Mouse (Mus musculus): ENCODE measurements around the gene Gcgr.
"Not testable (repeated sequence)": the region's sequence is repeated elsewhere in the genome, so short reads cannot be mapped to it uniquely, and the experiment has no call there.

Gene Gcgr

DNA sequence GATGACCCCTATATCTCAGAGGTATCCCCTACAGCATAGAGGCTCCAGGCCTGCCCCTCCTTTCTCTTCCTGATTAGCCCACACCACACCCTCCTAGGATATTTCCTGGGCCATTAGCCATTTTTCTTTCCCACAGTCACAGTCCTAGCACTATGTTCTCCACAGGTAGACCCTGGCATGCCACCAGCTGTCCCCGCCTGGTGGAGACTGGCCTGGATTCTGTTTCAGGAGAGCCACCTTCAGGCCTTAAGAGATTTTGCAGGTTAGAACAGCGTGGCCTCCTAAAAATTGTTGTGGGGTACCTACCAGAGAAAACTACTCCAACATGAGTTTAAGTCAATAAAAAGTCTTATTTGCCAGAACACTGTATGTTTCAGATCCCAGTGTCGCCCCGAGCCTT lies 23.6 kb upstream of the Gcgr start:
- DNase-seq (ENCODE audit: low spot score): no peak

DNA sequence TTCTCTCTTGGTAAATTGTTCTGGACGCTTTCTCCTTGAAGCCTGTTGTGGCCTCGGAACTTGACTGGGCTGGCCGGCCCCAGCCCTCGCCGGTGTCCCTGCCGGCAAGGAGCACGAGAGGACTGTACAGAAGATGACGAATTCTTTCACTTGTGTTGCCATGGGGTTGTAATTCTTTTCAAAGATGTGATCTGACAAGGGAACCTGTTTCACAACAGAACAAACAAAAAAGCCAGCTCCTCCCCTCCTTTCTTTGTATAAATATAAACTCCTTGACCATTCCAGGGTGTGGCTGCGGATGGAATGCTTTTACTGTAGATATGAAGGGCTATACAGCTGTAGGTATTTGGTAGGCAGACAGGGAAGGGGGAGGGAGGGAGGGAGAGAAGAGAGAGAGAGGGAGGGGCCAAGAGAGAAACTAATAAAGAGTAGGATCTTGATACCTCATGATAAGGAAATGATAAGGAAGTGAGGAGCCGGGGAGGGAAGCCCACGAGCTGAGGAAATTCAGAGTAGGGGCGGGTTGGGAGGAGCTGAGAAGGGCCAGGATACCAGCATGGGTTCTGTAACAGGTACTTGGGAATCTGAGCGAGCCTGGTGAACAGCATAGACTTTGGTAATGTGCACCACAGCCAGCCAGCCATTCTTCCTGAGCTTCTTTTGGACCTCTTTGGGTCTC lies 22.7 kb upstream of the Gcgr start:
- no peak for DNase-seq (ENCODE audit: low spot score)

DNA sequence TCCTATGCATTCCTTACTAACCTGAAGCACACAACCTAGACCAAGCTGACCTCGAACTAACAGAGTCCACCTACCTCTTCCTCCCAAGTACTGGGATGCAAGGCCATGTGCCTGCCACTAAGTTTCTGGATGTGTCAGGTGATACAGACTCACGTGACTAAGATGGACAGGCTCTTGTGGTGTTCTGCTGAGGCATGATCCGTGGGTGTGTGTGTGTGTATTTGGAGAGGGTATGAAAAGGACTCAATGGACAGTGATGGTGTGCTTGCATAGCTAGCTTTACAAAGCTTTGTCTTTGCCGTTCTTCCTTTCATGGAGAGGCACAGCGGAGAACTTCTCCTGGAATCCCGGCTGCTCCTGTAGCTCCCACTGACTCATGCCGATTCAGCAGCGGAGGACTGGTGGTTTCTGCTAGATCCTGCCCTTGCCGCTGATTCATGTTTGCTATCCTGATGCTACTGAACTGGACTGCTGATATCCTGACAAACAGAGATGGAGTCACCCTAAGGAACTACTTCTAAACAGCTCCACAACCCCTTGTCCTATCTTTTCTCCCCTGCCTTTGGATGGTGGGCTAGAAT lies 22.1 kb upstream of the Gcgr start:
- DNase-seq (ENCODE audit: low spot score): no peak

DNA sequence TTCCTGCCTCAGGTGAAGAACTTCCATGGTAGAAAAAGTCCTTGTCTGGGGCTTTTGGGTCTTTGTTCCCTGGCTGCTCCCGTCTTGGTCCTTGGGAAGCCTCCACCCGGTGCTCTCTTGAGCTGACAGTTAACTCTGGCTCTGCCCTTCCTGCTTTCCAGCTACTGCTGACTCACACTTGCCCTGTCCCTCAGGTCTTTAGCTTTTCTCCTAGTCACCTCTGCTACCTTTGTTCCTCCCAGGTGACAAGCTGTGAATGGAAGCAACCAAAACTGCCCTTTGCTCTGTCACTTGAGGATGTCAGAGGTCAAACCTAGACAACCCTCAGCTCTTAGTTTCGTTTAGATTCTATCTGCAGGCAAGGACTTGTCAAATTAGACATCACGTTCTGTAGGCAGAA lies 20.6 kb upstream of the Gcgr start:
- DNase-seq (ENCODE audit: low spot score): no peak

DNA sequence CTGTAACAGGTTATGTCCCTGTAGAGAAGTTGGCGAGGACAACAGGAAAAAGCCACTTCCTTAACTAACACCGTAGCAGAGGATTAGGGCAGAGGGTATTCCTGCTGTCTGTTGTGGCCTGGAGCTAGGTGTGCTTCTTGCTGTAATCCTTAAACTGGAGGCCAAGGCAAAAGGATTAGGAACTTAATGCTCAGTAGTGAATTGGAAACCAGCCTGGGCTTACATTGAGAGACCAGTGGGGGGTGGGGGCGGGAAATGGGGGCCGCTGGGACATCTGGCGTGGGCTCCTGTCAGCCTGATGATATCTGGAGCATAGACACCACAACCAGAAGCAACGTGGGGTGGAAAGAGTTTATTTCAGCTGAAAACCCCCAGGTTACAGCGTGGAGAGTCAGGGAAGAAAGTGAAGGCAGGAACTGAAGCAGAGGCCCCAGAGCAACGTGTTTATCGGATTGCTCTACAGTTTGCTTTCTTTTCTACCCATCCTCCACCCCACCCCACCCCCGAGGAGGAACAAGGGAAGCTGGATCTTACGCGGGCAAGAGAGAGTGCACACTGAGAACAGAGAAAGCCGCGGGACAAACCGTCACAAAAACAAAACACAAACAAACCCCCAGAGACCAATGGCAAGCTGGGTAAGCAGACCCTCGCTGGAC lies 20.0 kb upstream of the Gcgr start:
- no peak for DNase-seq (ENCODE audit: low spot score)

DNA sequence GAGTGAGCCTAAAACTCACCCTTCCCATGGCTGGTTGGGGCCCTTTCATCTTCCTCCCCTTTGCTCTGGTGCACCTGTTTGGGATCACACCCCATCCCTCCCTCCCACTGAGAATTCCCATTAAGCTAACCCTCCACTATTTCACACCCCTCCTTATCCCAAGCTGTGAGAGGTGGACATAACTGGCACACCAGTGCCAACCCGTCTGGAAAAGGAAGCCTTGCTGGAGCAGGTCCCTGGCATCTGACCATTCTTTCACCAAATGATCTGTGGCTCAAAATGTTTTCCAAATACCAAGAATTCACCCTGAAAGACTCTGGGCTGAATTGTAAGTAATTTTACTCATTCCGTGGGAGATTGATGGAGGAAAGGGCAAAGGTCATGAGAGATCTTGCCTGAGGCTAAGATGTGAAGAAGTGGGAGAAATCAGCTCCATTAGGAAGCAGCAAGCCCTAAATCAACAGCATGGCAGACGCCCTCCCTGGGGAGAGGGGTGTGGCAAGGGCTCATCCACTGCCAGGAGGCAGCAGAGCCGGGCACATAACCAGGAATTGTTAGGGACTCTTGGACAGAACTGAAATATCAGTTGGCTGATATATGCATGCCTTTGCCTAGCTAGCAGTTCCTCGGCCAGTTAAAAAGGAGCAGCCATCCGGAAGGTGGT lies 17.6 kb upstream of the Gcgr start:
- DNase-seq (ENCODE audit: low spot score): no peak

DNA sequence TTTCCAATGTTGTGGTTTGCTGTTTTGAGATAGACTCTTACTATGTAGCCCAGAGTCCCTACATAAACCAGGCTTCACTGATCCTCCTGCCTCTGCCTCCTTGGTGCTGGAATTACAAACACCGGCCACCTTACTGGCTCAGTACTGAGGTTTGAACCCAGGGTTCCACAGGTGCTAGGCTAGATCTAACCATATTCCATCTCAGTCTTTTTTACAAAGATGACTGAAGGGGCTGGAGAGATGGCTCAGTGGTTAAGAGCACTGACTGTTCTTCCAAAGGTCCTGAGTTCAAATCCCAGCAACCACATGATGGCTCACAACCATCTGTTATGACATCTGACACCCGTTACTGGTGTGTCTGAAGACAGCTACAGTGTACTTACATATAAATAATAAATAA lies 16.2 kb upstream of the Gcgr start:
- not testable (repeated sequence) for DNase-seq (ENCODE audit: low spot score)

DNA sequence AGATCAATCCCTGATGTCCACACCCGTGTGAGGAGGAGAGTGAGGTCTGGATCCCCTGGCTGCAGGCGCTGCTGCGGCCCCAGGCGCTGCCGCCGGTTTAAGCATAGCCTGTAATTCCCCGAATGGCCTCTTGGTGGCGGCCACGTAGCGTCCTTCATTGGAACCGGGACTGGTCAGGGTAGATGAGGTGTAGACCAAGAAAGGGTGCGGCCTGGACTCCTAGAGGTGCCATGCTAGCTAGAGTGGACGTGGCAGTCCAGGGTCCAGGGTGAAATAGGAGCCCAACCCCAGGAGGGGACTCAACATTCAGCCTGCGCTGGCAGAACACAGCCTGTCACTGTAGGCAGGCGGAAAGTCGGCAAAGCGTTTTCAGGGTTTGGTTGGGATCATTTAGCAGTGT lies 14.9 kb upstream of the Gcgr start:
- peak; percentile 88 for DNase-seq (ENCODE audit: low spot score)

DNA sequence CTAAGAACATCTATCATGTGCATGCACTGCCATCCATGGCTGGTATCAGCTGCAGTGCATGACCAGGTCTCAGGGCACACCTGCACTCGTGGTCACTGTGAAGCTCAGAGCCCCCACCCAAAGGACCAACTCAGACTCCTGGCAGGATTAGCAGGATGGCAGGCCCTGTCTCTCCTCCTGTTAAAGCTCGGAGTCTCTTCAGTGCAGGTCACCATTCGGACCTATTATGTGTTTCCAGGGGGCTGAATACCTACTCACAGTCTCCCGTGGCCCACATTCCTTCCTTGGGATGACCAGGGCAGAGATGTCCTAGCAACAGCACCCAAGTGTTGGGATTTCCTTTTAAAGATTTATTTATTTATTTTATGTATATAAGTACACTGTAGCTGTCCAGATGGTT lies 13.4 kb upstream of the Gcgr start:
- DNase-seq (ENCODE audit: low spot score): no peak

DNA sequence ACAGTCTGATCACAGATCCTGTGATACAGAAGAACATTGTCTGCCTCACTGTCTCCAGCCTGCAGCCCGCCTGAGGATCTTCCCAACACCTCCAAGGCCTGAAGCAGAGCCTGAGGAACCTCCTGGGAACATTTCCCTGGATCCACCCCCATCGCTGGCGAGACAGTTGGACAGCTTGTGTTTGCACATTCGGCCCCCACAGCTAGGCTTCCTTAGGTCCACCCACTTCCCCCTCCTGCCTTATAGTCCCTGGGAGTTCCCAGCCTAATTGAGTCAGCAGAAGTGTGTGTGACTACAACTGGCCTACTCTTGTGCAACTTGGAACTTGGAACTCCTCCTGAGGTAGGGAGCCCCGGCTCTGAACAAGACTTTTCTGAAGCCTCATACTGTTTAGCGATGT lies 12.5 kb upstream of the Gcgr start:
- DNase-seq (ENCODE audit: low spot score): no peak

DNA sequence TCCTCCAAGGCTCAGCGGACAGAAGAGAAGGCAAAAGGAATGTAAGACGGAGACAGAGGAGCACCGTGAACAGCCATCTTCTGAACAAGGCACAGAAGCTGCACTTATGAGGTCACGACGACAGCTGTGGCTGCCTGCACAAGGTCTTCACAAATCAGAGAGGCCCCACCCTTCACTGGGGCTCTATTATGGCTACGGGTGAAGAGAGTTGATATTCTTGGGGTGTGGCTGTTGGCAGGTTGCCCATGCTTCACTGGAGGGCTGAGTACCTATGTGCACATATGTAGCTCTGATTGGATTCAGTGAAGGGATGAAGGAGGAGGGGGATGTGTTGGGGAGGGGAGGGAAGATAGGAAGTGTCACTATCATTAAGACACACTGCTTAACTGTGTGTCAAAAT lies 11.9 kb upstream of the Gcgr start:
- no peak for DNase-seq (ENCODE audit: low spot score)

DNA sequence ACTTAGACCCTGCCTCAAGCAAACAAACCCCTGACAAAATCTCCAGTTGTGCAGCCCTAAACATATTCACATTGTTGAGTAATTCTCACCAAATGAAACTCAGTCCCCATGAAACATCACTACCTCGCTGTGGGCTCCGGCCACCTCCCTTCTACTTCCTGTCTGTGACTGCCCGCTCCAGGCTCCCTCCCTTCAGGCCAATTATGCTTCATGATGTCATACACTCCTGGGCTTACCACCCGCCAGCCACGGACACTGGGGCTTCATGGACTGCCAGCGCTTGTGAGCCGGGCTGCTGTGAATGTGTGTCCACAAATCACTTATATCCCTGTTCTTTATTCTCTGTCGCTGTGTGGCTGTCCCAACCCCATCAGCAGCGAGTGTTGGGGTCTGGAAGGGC lies 10.8 kb upstream of the Gcgr start:
- DNase-seq (ENCODE audit: low spot score): no peak

DNA sequence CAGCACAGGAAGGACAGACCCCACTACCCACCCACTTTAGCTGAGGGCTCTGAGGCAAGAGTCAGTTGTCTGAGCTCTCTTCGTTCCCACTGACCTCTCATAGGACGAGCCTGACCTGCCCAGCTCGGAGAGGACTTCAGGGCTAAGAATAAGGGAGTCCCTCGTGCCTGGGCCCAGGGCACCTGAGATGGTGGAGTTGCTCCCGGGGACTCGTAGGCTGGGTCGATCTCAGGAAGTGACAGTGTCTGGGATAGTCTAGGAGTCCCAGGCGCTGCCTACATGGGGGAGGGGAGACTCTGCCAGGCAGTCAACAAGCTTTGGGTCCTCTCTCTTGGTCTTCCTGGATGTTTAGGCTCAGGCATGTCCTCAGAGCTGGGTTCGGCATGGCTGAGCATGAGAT lies 10.0 kb upstream of the Gcgr start:
- no peak for DNase-seq (ENCODE audit: low spot score)

DNA sequence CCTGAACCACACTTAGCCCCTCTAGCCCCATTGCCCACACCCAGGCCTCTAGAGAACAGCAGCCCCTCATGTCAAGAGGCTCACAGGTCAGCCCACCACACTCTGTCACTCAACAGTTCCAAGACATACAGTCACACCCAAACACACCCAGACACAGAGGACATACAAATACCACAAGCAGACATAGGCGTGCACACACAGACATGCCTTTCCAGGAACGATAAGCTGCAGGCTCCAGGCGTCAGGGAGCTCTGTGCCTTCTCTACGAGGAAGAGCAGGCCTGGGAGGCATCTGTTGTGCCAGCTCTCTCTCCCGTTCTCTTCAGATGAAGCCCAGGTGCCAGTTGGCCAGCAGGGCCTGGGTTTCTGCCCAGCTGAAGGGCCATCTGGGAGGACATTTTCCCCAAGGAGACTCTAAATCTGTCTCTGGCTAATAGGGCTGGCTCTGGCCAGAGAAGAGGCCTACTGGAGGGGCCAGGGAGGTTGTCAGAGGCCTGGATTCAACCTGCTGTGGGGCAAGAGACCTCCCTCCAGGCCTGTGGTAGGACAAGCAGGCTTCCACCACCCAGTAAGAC lies 9.4 kb upstream of the Gcgr start:
- DNase-seq (ENCODE audit: low spot score): no peak

DNA sequence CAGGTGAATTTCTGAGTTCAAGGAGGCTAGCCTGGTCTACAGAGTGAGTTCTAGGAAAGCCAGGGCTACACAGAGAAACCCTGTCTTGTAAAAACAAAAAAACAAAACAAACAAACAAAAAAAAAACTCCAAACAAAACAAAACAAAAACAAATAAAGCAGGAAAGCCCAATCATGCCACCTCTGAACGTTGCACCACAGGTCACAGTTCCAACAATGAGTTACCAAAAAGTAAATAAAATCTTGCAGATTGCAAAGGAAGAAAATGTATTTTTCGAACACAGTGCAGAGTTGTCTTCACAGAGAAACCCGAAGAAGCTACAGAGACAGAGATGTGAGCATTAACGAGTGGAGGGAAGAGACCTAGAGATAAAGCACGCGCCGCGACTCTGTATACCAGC lies 7.9 kb upstream of the Gcgr start:
- DNase-seq (ENCODE audit: low spot score): no peak

DNA sequence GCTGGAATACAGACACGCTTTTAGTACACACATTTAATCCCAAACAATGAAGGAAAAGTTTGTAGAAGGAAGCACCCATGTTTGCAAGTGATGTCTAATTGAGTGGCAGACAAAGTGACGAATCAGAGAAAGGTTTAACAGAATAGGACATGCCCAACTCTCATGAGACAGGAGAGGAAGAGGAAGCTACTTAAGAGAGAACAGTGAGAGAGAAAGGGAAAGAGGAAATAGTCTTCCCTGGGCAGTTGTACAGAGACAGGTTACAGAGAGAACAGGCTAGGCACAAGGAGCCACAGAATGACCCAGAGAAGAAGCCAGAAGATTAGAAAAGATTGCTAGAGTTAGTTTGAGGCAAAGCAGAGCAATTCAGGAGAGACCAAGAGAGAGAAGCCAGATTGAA lies 4.5 kb upstream of the Gcgr start:
- no peak for DNase-seq (ENCODE audit: low spot score)

DNA sequence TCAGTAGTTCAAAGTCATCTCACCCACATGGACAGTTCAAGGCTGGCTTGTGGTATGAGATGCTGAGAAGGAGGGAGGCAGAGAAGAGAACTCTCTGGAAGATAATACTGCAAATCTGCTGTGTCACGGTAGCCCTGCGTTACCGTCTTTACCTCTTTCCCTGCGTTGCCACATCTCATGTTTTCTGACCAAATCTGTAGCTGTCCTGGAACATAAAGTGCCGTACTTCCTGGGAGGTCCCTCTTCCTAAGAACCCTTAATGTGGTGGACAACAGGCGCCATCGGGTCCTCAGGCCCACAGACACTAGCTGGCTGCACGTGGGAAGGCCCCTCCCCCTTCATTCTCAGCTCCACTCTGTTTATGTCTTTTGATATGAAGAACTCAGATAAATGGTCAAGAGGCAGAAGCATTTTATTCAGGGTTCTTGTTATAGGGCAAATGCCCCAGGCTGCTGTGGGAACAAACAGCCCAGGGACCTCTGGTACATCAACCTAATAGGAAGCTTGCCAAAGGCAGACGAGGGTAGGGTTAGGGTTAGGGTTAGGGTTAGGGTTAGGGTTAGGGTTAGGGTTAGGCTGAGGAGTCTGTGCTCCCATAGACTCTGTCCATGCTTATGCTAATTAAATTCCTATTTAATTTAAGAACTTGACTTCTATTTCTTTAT lies 2.7 kb upstream of the Gcgr start:
- no peak for DNase-seq (ENCODE audit: low spot score)

DNA sequence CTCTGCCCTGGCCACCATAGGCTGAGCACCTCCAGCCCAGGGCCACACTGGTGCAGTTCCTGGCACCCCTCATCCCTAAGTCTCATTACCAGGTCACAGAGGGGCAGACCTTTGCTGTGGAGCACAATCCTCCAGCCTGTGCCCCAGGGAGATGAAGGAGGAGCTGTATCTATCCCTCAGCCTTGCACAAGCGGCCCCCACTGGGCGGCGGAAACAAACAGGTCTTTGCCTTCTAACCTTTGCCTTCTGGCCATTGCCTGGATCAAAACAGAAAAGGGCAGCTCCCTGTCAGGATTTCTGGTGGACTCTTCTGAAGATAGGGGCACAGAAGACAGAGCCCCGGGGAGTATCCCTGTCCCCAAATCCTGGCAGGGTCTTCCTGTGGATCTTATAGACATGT lies 1.6 kb upstream of the Gcgr start:
- no peak for DNase-seq (ENCODE audit: low spot score)

DNA sequence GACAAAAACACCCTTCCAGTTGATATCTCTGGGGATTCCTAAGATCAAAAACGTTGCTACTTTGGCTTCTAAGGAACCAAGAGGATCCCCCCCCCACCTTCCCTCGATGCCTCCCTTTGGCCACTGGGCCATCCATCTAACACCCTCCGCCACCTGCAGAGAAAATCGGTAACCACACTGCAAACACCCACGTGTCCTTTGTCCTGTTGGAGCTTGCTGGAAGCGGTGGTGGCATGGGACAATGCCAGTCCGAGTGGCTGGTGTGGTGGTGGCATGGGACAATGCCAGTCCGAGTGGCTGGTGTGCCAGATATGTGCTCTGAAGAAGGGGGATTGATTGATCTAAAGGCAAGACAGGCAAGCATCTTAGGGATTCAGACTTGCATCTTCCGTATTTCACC lies 1.1 kb downstream of the Gcgr start:
- DNase-seq (ENCODE audit: low spot score): no peak

DNA sequence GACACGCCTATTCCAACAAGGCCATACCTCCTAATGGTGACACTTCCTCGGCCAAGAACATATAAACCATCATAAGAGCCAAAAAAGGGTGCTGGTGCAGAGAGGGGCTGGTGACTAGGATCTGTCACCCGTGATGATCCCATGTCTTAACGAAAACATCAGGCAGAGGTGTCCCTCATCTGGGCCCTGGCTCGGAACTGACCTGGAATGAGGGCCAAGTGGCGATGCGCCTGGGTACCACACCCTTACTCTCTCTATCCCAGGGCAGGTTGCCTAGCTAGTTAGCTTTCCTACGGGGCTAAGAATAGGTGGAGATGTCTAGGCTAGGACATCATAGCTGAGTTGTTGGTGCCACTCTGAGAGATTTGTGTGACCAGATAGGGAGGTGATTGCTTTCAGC lies 3.6 kb downstream of the Gcgr start:
- DNase-seq (ENCODE audit: low spot score): no peak

DNA sequence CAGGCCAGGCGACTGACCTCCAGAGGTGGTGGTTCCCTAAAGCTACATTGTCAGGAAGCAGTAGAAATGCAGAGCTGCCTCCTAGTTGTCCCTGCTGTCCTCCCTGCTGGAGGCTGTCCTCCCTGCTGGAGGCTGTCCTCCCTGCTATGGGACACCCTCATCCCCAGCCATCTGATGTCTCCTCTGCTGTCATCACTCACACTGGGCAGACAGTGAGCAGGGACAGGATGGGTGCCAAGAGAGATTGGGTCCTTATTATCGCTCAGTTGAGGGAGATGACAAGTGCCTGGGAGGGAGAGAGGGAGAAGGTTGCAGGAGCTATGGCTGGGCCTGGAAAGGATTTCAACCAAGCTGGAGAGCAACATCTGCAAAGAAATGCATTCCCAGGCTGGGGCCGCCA lies 4.6 kb downstream of the Gcgr start:
- no peak for DNase-seq (ENCODE audit: low spot score)

DNA sequence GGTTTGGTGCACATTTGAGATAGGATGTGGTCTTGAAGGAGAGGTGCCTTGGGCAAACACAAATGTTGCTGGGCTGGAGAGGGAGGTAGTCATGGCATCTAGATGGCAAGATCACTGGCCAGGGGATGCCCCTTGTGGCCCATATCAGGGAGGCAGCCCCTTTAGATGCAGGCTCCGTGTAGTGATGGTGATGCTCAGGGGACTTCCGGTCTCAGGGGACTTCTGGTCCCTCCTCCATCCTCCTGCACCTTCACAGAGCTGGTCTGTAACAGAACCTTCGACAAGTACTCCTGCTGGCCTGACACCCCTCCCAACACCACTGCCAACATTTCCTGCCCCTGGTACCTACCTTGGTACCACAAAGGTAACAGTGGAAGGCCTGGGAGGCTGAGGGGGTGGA lies 5.3 kb downstream of the Gcgr start:
- DNase-seq (ENCODE audit: low spot score): no peak

DNA sequence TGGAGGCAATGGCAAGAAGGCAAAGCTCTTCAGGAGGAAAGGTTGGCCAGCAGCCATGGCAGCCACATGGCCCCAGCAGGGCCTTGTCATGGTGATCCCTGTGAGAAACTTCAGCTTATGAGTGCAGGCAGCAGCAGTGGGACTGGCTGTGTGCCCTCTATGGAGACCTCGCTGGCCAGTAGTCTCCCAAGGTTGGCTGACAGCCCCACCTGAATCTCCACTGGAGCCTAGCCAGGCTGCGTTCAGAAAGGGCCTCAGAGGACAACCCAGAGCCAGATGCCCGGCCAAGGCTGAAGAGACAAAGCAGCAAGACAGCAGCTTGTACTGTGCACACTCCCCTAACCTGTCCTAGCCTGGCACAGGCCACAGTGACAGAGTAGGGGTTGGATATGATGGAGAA lies 8.0 kb downstream of the Gcgr start:
- DNase-seq (ENCODE audit: low spot score): no peak

Data from urinary bladder, postnatal 25 days (tissue).